Mouse (Mus musculus) cerebellum, adult 9-11 months (tissue): ENCODE measurements around the gene Mblac2.
A peak's percentile ranks its signal among the peaks of the same experiment; 100 is the strongest.

Experiments
- DNase-seq: peaks from one replicate; pipeline ENCODE4 v3.0.0; 2022

Gene Mblac2

DNA sequence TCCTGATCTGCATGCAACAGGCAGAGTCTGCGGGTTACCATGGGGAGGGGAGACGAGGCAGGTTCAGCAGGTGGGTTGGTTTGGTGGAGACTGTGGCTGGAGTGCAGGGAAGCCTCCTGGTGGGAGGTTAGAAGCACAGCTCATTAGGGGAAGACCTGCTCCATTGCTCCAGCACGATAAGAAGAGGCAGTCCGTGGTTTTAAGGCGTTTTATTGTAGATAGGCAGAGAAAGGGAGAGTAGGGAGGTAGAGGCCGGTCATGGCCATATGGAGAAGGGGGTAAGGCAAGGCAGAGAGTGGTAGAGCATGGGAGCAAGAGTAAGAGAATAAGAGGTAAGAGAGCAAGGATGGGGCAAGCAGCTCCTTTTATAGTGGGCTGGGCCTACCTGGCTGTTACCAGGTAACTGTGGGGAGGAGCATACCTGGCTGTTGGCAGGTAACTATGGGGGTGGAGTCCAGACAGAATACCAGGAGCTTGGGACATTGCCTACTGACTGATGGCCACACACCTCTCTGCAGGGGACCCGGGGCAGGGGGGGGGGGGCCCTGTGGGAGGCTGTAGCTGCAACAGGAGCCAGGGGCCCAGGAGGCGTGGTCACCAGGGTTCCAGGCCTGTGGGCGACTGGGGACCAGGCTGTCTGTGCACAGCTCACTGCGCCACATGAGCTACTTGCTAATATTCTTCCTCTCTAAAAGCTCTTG is 32.4 kb downstream of the Mblac2 start:
- no peak for DNase-seq

GRCm38 (mm10) chr13:81744092-81744396 is 32.9 kb downstream of the Mblac2 start:
- DNase-seq: no peak

DNA sequence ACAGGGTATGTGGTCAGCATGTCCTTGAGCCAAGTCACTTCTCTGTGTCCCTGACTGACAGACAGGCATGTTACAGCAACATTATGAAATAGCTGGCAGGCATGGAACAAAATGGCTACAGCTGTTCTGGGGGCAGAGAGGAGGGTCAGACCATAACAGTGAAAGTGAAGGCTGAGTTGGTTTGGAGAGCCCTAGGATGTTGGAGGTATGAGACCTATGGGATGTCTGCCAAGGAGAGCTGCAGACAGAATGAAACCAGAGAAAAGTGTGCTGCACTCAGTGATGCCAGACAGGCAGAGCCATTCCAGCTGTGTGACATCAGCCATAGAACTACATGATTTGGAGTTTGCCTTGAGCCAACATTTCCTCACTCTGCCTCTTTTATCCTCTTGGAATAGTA is 43.7 kb downstream of the Mblac2 start:
- DNase-seq: no peak

DNA sequence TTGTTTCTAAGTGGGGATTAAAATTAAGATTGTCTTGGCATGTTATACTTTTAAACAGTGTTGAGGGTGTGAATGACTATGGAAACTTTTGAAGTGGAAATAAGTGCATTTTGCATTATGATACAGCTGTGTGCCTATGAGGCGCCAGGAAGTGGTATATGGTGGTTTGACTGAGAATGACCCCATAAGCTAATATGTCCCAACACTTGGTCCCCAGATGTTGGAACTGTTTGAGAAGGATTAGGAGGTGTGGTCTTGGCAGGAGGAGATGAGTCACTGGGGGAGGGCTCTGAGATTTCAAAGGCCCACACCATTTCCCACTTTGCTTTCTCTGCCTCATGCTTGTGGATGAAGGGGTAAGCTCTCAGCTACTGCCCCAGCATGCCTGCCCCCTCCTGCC is 44.2 kb downstream of the Mblac2 start:
- DNase-seq: no peak

DNA sequence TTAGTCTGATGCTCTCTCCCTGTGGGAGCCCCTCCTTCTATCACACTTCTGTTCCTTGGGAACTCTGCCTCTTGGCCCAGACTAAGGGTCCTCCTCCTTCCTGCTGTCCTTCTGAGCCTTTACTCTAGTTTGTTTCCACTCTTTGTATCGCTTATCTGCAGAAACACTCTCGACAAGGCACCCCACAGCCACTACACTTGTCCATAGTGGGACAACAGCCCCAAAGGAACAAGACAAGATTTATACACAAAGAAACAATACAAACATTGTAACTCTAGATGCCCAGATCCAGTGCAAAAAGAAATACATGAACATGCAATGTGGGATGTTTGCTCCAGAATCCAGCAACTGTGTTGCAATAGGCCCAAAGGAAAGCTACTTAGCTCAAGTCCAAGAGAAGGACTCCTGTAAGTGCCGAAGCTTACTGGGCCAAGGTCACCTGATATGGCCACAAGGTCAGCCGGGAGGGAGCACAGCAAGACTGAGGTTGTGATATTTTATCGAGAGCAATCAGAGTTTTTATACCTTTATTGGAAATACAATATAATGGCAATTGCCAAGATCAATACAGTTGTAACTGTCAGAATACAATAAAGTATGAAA is 46.0 kb downstream of the Mblac2 start:
- no peak for DNase-seq

GRCm38 (mm10) chr13:81760379-81760778 is 49.2 kb downstream of the Mblac2 start:
- DNase-seq: peak; percentile 15

DNA sequence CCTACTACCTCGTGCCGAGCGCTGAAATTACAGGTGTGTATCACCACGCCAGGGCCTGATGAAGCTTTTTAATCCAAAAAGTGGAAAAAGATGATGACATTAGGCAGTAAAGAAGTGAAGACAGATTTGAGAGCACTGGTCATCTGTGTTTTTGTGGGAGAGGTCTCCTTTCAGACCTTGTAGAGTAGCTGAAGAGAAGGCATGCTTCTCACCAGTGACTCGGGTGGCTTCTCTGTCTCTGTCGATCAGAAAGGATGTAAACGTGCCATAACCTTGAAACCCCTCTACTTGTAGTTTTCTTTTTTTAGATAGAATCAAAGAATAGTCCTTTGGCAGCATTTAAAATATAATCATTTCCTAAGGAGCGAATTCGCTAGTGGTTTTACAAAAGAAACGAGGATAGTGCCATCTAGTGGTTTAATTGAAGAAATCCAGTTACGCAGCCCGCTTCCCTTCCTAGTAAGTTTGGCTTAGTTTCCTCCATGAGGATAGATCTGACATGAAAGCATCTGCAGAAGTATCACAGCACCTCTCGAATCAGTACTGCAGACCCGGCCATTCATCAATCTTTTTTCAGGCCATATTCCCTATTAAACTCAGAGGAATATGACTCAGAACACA is 50.5 kb downstream of the Mblac2 start:
- DNase-seq: peak; percentile 35

DNA sequence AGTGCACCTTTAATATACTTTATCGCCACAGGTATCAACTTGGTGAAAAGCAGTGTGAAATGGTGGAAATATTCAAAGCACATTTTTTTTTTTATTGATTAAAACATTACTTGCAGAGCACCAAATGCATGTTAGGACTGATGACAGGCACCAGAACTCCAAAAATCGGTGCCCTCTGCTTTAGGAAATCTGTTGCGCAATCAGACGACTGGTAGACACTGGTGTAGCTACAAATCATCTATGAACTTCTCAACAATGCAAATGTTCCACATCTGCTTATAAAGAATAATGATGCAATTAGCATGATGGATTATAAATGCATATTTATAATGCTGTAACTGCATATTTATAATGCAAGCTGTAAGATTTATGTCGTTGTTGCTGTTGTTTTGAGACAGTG is 53.0 kb downstream of the Mblac2 start:
- no peak for DNase-seq

DNA sequence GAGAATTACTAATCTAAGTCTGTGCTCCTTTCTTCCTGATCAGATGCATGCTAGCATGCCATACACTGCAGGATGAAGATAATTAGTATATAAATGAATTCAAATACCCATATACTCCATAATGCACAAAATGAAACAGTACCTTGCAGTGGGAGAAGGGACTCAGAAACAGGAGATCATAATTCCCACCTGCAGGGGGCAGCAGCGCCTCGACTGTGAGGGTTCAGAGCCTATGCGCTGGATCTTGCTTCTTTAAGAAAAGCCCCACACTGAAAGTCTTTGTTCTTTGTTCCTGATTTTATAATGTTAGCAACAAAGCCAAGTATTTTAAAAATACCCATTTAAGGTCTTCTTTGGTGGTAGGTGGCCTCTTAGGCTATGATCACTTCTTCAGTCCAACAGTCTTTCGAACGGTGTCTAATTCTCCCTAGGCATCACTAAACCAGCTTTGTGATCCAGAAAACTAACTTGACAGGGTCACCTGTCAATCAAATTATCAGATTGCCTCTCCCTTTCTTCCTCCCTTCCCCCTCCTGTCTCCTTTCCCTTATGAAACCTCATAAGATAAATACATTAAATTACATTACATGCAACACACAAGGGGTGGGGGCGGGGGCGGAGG is 56.0 kb downstream of the Mblac2 start:
- DNase-seq: peak; percentile 48

GRCm38 (mm10) chr13:81776217-81776616 is 65.1 kb downstream of the Mblac2 start:
- no peak for DNase-seq

DNA sequence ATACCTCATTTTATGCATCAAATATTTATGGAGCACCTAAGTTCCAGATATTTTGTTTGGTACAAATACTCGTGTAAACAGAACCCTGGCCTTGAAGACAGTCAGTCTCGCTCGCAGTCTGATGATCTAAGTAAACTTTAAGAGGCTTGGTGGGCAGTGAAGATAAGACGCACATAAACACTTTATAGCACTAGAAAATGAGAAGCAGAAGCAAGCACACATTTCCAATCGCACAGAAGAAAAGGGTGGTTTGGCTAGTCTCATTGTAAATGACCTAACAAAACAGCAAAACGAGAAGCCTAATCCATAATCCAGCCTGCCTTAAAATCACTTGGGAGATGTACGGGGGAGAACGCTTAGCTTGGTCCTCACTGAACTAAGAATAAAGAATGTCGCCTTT is 71.3 kb downstream of the Mblac2 start:
- no peak for DNase-seq

DNA sequence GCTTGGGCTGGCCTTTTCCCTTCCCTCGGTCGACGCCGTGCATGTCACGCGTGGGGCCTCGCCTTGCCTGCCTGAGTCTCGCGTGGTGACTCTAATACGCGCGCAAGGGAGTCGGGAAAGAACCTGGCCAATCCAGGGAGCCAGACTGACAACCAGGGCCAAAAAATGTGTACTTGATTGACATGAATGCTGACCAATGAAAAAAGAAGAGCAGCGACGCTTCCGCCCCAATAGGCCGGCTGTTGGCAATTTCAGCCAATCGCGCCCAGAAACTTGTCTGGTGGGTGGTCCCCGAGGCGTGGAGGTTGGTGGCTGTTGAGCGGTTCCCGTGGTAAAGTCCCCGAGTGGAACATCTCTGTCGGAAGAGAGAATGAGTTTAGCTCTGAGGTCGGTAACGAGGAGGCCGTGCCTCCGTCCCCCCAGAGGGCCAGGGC is 71.8 kb downstream of the Mblac2 start, which contains the start of gene Cetn3:
TSS of gene Cetn3 (plus strand) at position 107 of the 434 bp plus-strand sequence.
- peak; percentile 96 for DNase-seq

DNA sequence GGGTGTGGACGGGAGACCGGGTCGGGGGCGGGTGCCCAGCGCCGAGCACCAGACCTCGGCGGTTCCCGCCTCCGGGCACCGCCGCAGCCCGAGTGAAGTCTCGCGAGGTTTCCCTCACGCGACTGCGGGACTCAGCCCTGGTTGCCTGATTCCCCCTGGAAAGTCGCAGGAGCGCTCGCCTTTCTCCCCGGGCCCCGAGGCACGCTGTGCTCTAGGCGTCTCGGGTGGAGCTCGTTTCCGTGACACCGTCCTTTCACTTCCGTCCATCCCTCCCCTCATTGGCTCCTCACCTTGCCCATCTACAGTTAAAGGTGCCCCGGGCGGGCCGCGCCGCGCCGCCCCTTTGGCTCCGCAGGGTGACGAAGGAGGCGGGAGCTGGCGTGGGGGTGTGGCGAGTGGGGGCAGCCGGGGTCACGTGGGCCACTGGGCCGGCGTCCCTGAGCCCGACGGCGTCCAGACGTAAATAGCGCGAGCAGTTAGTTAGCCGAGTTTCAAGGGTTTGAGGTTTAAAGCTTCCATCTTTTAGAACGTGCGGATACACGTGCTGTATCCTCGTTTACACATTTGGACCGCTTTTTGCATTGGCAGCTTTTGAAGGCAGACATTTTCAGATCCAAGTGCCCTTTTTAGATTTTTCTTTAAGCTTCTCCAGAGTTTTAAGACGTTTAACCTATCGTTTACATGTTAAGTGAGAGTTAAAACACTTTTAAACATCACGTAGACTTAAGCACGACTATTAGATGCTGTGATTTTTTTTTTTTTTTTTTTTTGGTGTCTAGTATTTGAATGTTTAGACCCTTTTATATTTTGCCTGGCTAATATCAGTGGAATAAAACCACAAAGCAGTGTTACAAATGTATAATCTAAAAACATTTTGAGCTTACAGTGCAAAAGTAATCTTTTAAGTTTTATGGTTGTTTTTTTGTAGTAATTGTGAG is 72.5 kb downstream of the Mblac2 start:
- DNase-seq: peak; percentile 98

- peak; percentile 34 for DNase-seq
These were observed 74.8 kb downstream of the Mblac2 start for GRCm38 (mm10) chr13:81785766-81786480.

GRCm38 (mm10) chr13:81790160-81790559 is 79.0 kb downstream of the Mblac2 start:
- DNase-seq: no peak

- DNase-seq: no peak
These were observed 80.7 kb downstream of the Mblac2 start for GRCm38 (mm10) chr13:81791861-81792260.

- no peak for DNase-seq
These were observed 82.7 kb downstream of the Mblac2 start for GRCm38 (mm10) chr13:81793850-81794249.

GRCm38 (mm10) chr13:81801121-81801520 is 90.0 kb downstream of the Mblac2 start:
- DNase-seq: no peak
